Mouse (Mus musculus) megakaryocyte, adult 5-6 weeks (primary cell): ENCODE results near the gene Bves. TPM values are rescaled to one million over a fixed set of nuclear protein-coding genes. Genes with fewer than 3 reads are reported as not detected.
"Not testable (repeated sequence)": the region's sequence is repeated elsewhere in the genome, so short reads cannot be mapped to it uniquely, and the experiment has no call there.

Source experiments
- ATAC-seq: 2 replicates; pipeline ENCODE4 v1.8.0; 2016; ENCODE audit warnings: mild to moderate bottlenecking, inconsistent platforms; ENCODE audit not compliant: poor library complexity, severe bottlenecking
- total RNA-seq, 2 experiments: library from RNA; stranded (forward) in 1 of 2; stranded (reverse) in 1 of 2; fragments of 153-499, 151-499 nt in 1 of 2; fragments of 221-1000, 200-1000 nt in 1 of 2; gene quantifications; 2 replicates each; pipeline versions ENCODE4 v1.2.3 to v1.2.4; 2015 to 2017

The Bves gene
- total RNA-seq, 2 experiments from 2014 or later = not detected

DNA sequence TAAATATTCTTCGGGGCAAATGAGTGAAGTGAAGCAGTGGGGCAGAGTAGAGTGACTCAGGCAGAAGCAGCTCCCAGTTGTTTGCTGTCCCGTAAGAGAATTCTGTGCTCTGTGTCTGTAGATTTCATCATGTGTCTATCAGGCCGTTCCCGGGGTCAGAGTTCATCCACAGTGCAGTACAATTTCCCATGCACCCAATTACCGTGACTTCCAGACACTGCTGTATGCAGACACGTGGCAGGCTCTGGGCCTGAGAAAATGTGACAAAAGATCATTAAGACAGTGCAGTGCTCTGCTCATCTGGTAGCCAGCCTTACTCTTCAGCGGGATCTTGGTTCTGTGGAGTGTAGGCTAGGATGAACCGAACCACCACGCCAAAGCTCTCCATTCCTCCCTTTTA lies 9.6 kb downstream of the Bves start:
- ATAC-seq = no peak

DNA sequence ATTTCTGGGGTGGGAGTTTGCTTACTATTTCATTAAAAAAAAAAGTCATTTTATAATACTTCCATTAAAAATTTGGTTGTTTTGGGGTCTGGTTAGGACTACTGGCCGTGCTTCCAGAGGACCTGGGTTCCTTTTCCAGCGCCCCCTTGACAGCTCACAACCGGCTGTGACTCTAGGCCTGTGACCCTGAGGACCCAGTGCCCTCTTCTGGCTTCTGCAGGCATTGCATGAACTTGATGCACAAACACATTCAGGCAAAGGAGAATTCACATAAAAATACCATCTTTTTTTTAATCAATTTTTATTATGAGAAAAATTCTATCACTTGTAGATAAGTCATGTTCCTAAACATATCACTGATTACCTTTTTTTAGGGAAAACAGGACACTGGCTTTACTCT lies 12.6 kb downstream of the Bves start:
- not testable (repeated sequence) for ATAC-seq

DNA sequence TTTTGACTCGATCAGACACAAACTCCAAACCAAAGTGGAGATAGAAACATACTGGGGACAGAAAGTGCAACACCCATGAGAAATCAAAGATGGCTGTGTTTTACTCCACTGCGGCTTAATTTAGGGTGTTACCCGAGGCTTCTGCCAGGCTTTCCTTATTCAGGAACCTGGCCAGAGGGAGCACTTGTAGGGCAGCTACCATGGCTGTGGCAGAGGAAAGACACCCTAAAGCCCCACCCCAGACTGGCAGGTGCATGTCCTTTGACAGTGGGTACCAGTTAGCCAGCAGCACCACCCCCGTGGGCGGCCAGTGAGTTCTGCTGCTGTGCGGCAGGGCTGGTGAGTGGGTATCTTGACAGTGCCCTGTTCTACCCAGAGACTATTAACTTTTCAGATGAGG lies 20.5 kb downstream of the Bves start:
- ATAC-seq = no peak

DNA sequence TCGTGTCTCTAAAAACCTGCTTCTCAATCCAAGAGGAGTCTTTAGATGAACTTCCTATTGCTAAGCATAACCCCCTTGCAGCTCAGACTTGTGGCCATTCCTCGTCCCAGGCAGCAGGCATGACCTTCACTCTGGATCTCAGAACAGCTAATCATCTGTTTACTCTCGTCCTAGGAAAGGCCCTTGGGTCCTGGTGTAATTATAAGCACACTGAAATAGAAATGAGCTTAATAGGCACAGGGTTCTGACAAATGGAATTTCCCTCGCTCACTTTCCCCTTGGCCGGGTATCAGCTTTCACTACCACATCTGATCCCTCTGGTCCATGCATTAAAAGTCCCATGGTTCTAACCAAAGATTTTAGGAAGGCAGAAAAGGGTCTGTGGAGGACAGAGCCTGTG lies 27.8 kb downstream of the Bves start:
- no peak for ATAC-seq

DNA sequence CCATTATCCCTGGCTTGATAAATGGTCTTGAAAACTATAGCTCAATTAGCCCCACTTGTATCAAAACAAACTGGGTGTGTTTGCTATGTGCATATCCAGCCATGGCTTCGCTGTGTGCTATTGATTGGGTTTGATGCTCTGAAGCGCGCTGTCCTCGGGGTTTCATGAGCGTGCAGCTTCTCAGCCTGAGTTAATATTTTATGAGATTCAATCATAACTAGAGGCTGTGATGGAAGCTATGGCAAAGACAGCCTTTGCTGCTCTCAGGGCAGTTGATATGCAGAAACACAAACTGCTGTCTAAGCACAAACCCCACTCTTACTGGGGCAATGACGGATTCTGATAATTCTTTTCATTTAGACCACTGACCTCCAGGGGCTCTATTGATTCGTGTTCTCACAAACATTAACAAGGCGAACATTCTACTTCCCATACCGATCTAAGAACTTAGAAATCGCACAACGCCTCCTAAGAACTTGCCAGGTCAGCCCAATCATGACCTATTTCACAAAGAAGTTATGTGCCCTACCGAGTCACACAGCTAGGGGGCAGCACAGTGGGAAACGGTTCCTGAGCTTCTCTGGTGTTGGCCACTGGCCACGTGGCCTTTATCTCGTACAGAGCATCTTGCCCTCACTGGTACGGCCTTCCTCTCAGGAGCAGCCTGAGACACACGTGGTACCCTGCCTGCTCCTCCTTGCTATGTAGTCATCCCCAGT lies 31.6 kb downstream of the Bves start:
- no peak for ATAC-seq

DNA sequence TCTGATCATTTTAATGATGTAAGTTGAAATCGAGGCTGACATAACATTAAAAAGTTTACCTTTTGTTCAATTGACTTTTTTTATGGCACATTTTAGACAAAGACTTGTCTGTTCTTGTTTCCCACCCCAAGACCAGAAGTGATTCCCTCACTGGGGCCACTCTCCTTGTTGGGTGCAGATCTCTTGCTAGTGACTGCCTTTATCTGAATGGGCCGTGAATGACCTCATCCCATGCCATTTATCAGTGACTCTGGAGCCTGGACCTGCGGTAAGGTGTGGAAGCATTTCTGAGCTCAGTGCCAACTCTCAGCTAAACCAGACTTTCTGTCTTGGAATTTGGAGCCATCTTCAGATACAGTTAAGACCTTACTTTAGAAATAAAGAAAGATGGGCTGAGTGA lies 34.1 kb downstream of the Bves start:
- ATAC-seq = no peak

DNA sequence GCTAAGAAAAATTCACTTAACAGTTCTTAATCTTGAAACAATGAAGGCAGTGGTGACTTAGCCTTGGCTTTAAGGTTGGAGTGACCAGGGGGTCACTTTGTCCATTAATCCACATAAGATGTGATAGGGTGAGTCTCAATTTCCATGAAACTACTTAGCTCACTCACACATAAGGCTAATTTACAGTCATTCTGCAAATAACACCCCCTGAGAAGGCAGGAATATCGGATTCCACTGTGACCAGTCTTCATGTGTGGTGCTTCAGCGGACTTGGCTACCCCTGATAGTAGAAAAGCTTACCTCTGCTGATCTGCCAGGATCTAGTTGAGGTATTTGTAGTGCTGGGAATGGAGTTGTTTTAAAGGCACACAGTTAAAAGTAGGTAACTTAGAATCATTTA lies 35.0 kb downstream of the Bves start:
- ATAC-seq = no peak

DNA sequence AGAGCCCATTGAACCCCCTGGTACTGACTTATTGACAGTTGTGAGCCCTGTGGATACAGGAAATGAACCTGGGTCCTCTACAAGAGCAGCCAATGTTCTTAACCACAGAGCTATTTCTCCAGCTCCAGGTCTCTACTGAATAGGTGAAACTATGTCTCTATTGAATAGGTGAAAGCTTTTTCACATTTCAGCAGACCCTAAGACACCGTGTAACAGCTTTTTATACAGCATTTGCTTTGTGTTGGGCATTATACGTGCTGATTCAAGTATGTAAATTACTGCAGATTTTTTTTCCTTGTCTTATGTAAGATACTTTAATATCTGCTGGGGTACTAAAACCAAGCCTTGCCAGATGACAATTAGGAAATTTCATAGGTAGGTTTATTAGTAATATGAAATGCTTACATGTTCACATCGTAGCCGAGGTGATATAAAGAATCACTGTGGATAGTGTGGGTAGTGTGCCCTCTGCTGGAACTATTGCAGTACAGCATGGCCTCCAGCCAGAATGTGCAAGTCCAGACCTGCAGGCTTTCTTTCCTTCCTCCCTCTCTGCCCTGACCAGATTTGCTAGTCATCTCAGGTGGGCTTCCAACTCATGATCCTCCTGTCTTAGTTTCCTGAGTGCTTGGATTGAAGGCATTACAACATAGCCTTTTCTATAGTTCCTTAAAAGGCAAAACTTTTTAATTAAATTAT lies 37.6 kb downstream of the Bves start:
- peak; percentile 63; the same call in 1 of the 2 replicates for ATAC-seq

DNA sequence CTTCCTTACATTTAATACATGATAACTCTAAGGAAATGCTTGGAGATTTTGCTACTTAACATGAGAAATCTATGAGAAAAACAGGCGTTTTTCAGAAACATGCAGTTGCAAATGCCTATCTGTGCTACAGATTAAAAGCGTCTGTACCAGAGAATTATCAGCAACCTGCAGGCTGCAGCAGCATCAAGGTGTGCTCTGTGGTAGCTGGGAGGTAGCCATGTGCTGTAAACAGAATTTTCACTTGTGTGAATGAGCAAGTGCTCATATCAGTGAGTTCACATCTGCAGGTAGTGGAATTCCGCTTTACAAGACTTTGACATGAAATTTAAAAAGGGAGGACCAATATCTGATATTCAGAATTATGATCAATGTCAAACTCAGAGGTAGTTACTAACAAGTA lies 42.7 kb downstream of the Bves start:
- ATAC-seq = no peak

DNA sequence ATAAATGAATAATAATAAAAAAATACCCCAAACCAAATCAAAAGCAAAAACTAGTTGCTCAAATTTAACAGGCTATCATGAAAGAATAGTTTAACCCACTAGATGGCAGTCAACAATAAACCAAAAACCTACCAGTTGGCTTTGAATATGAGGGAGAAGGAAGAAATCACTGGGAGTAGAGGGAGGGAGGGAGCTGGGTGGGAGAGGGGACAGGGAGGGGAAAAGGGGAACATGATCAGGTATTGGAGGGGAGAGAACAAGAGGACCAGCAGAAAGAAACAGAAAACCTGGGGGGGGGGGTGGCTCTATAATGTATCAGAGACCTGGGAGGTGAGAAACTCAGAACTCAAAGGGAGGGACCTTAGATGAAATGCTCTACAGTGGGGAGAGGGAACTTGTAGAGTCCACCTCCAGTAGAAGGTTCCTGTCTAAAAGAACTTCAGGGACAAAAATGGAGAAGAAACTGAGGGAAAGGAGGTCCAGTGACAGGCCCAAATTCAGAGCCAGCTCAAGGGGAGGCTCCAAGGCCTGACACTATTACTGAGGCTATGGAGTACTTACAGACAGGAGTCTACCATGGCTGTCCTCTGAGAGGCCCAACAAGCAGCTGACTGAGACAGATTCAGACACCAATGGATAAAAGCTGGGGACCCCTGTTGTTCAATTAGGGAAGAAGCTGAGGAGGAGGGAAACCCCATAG lies 46.5 kb downstream of the Bves start:
- no peak for ATAC-seq

DNA sequence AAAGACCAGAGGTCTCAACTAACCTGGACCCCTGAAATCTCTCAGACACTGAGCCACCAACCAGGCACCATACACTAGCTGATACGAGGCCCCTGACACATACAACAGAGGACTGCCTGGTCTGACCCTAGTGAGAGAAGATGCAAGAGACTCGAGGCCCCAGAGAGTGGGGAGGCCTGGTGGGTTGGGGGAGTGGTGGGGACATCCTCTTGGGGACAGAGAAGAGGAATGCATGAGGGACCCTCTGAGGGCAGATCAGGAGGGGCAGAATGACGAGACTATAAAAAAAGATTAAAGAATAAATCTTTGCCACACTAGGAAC lies 47.0 kb downstream of the Bves start:
- ATAC-seq = no peak

DNA sequence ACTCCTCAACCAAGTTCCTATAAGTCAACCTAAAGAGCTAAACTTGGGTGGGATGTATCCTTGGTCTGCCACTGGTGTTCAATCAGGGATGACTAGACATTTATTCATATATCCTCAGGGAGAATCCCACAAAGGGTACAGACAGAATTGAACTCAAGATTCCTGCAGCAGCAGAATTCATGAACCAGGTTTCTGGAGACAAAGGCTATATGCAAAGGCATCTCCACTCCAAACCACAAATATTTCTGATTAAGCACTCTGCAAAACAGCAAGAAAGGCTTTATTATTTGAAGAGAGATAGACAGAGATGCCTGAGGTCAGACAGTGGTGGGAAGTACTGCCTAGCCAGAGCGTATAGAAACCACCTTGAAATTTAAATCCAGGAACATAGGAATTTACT lies 62.6 kb downstream of the Bves start:
- ATAC-seq = no peak

DNA sequence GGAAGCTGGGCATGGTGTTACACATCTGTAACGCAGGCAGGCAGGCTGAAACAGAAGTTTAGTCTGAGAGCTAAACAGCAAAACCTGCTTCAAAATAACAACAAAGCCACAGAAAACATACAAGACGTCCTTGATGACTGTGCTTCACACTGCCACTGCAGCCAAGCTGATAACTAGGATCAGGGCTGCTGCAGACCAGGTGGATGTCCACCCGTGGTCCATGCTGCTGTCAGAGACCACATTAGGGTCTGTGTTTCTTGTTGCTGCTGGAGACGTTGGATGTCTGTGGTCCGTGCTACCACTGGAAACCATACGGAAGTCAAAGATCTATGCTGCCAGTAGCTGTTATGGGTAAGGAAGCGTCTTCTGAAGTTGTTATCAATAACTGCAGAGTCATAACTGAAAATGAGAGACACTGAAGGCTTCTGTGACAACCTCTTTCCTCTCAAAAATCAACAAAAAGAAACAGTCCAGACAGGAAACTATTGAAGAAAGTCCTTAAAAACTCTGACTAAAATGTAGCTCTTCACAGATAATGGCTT lies 64.2 kb downstream of the Bves start:
- no peak for ATAC-seq

DNA sequence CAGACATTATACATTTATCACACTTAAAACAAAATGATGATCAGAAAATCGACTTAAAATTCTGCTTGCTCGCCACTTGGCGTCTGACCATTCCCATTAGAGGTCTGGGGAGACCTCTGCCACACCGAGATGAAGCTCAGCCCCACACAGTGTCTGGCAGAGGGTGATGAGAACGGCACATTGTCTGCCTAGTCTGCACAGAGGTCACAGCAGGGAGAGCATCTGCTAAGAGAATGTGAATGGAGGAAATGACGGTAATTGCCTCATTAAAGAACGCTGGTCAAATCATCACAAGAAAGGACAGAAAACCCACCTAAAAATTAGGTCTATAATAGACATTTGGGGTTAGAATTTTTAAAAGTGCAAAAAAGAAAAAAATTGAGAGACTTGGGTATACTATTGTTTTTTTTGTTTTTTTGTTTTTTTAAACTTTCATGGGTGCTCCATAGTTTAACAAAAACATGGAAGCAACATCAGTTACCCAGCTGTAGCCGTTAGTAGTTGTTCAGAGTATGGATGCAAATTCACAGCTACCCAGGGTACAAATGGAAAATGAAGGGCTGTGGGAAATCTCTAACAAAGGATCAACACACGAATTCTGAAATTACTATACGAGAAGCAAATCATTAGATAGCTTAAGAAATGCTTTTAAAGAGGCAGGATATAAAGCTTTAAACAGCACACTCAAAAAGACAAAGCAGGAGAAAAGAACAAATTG lies 75.2 kb downstream of the Bves start:
- ATAC-seq = no peak

DNA sequence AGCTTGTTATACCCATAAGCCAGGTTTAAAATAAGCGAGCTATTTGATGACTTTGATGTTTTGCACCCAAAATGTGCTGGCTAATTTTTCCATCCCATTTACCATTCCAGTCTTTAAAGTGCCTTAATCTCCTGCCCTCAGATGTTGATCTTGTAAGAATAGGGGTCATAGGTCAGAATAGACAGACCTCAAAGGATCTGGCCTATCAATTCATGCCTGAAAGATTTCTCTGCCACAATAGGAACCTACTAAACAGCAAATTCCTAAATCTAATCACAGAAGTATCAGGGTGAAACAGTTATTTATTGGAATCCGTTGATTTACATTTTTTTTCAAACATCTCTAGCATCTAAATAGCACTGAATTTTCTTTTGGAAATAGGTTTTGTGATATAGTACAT lies 76.2 kb downstream of the Bves start:
- no peak for ATAC-seq

DNA sequence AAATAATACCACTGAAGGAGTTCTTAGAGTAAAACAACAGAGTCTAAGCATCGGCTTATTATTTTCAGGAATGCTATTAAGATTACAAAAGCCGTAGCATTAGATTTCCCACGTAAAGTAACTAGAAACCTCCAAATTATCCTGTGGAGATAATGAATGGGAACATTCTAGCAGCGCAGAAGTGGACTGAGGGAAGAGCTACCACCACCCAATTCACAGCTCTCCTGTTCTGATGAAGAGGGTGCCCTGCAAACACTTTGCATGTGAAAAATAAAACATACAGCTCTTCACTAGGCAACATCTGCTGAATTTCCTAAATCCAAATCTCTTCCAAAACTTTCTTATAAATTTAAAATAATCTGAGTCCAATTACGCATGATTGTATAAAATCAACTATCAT lies 76.6 kb downstream of the Bves start:
- no peak for ATAC-seq

Other genes starting within 250 kb of the Bves start
- gene Popdc3, start 157.7 kb upstream of the Bves start, total RNA-seq (2015) = not detected in 2 replicates
- gene Popdc3, start 157.7 kb upstream of the Bves start, total RNA-seq (2017) = 0.18 TPM in 1 of 2 replicates, not detected in the other
- gene Lin28b, start 150.6 kb downstream of the Bves start, total RNA-seq (2015) = not detected in 2 replicates
- gene Lin28b, start 150.6 kb downstream of the Bves start, total RNA-seq (2017) = not detected in 2 replicates
- 14.3 and 16.2 TPM in 2 replicates for gene Hace1, start 242.1 kb downstream of the Bves start, total RNA-seq (2015)
- gene Hace1, start 242.1 kb downstream of the Bves start, total RNA-seq (2017) = 21.2 and 22.4 TPM in 2 replicates